Mouse (Mus musculus) CH12.LX (cell line): Measurements from ENCODE around the gene Aars. TPM values are rescaled to one million over a fixed set of nuclear protein-coding genes. Genes with fewer than 3 reads are reported as not detected.

Experiments
- DNase-seq: peaks from one replicate; pipeline ENCODE4 v3.0.0-alpha.2; 2013; ENCODE audit errors: extremely low read depth
- H3K27ac ChIP-seq: 2 replicates; pipeline ENCODE4 v1.5.1; 2012; ENCODE audit warnings: low read depth, mild to moderate bottlenecking, control low read depth, moderate library complexity; ENCODE audit not compliant: insufficient read depth
- H3K27me3 ChIP-seq: replicated peaks from 2 replicates; pipeline ENCODE3; 2012; ENCODE audit warnings: inconsistent platforms
- H3K36me3 ChIP-seq, 2 experiments: replicated peaks in 1 of 2; 2 replicates each; pipeline versions ENCODE3 to v1.6.1; 2012; ENCODE audit warnings: inconsistent platforms in 1 of 2, low read length in 1 of 2, mild to moderate bottlenecking in 1 of 2, mixed read lengths in 1 of 2, moderate library complexity in 1 of 2; ENCODE audit not compliant: control insufficient read depth in 1 of 2, insufficient read depth in 1 of 2
- H3K4me1 ChIP-seq, 2 experiments: 2 replicates each; pipeline ENCODE4 v1.6.1; 2012; ENCODE audit warnings: inconsistent platforms in 1 of 2, moderate library complexity in 1 of 2; ENCODE audit not compliant: insufficient read depth in 2 of 2, control insufficient read depth in 1 of 2
- H3K4me2 ChIP-seq: 2 replicates; pipeline ENCODE4 v1.6.1; 2012; ENCODE audit warnings: low read depth, mild to moderate bottlenecking, control low read depth; ENCODE audit not compliant: poor library complexity, insufficient read depth, severe bottlenecking
- H3K4me3 ChIP-seq, 3 experiments: fragments of 150-350 bp in 1 of 3; sonication (generic) in 1 of 3; replicated peaks in 1 of 3; 2 replicates each; pipeline versions ENCODE3 to v1.5.1; 2011 to 2012; ENCODE audit warnings: low read depth in 2 of 3, low read length in 2 of 3, mild to moderate bottlenecking in 2 of 3, moderate library complexity in 2 of 3, control low read depth in 1 of 3, improper control_type of control experiment in 1 of 3, inconsistent platforms in 1 of 3, mixed read lengths in 1 of 3; ENCODE audit not compliant: poor library complexity in 1 of 3
- H3K79me2 ChIP-seq: replicated peaks from 2 replicates; pipeline ENCODE4 v1.6.1; 2012; ENCODE audit warnings: mild to moderate bottlenecking, moderate library complexity; ENCODE audit not compliant: control insufficient read depth, poor library complexity, insufficient read depth, severe bottlenecking; ENCODE audit errors: extremely low read depth
- H3K9ac ChIP-seq: 2 replicates; pipeline ENCODE4 v1.6.1; 2012; ENCODE audit warnings: low read depth, mild to moderate bottlenecking, control low read depth, moderate library complexity; ENCODE audit not compliant: insufficient read depth
- H3K9me3 ChIP-seq: replicated peaks from 2 replicates; pipeline ENCODE3; 2012; ENCODE audit warnings: low read length, inconsistent platforms, mixed read lengths
- BHLHE40 ChIP-seq: IDR thresholded peaks from 2 replicates; pipeline ENCODE4 v1.6.1; 2011; ENCODE audit warnings: mild to moderate bottlenecking, low read depth, low read length, improper control_type of control experiment
- CHD1 ChIP-seq: IDR thresholded peaks from 2 replicates; pipeline ENCODE4 v1.6.1; 2012; ENCODE audit warnings: low read depth, low read length, improper control_type of control experiment, inconsistent platforms
- CTCF ChIP-seq, 2 experiments: IDR thresholded peaks in 1 of 2; conservative IDR thresholded peaks in 1 of 2; 2 replicates each; pipeline ENCODE4 v1.5.1; 2011 to 2012; ENCODE audit warnings: low read depth in 2 of 2, low read length in 2 of 2, improper control_type of control experiment in 1 of 2, inconsistent platforms in 1 of 2, mild to moderate bottlenecking in 1 of 2, moderate library complexity in 1 of 2
- EP300 ChIP-seq: IDR thresholded peaks from 2 replicates; pipeline ENCODE4 v1.6.1; 2011; ENCODE audit warnings: low read length, improper control_type of control experiment
- GABPA ChIP-seq: IDR thresholded peaks from 2 replicates; pipeline ENCODE4 v1.6.1; 2012; ENCODE audit warnings: low read depth, low read length, improper control_type of control experiment, inconsistent platforms; ENCODE audit not compliant: insufficient replicate concordance
- HCFC1 ChIP-seq: IDR thresholded peaks from 2 replicates; pipeline ENCODE4 v1.6.1; 2012; ENCODE audit warnings: low read depth, mild to moderate bottlenecking, inconsistent platforms, low read length, improper control_type of control experiment
- JUND ChIP-seq: conservative IDR thresholded peaks from 2 replicates; pipeline ENCODE4 v1.6.1; 2011; ENCODE audit warnings: low read depth, low read length, improper control_type of control experiment
- MAX ChIP-seq: IDR thresholded peaks from 2 replicates; pipeline ENCODE4 v1.6.1; 2011; ENCODE audit warnings: low read length, improper control_type of control experiment
- MEF2A ChIP-seq: IDR thresholded peaks from 2 replicates; pipeline ENCODE4 v1.6.1; 2014; ENCODE audit warnings: low read depth, mild to moderate bottlenecking, inconsistent platforms, low read length, improper control_type of control experiment, borderline replicate concordance
- PAX5 ChIP-seq: IDR thresholded peaks from 2 replicates; pipeline ENCODE4 v1.6.1; 2012; ENCODE audit warnings: low read length, inconsistent platforms, mixed read lengths
- RAD21 ChIP-seq: IDR thresholded peaks from 2 replicates; pipeline ENCODE4 v1.6.1; 2011; ENCODE audit warnings: low read depth, mild to moderate bottlenecking, low read length, improper control_type of control experiment, moderate library complexity
- SIN3A ChIP-seq: IDR thresholded peaks from 2 replicates; pipeline ENCODE4 v1.6.1; 2012; ENCODE audit warnings: low read length, improper control_type of control experiment, inconsistent platforms
- TBP ChIP-seq: conservative IDR thresholded peaks from 2 replicates; pipeline ENCODE4 v1.6.1; 2011; ENCODE audit warnings: low read depth, low read length, improper control_type of control experiment
- UBTF ChIP-seq: IDR thresholded peaks from 2 replicates; pipeline ENCODE4 v1.6.1; 2012; ENCODE audit warnings: low read depth, mild to moderate bottlenecking, inconsistent platforms, low read length, improper control_type of control experiment, moderate library complexity
- USF2 ChIP-seq: conservative IDR thresholded peaks from 2 replicates; pipeline ENCODE4 v1.6.1; 2011; ENCODE audit warnings: low read depth, low read length, improper control_type of control experiment
- ZC3H11A ChIP-seq: IDR thresholded peaks from 2 replicates; pipeline ENCODE4 v1.6.1; 2012; ENCODE audit warnings: low read depth, mild to moderate bottlenecking, inconsistent platforms, low read length, improper control_type of control experiment
- ZKSCAN1 ChIP-seq: IDR thresholded peaks from 2 replicates; pipeline ENCODE4 v1.6.1; 2012; ENCODE audit warnings: low read depth, inconsistent platforms, low read length, improper control_type of control experiment, borderline replicate concordance
- dilution Hi-C: fragments of 300-500 bp; cut with MboI; formaldehyde crosslinking; loops from 2 replicates; pipeline ENCODE4 v1.14.3; 2020; ENCODE audit warnings: low sequenced_read_pairs; ENCODE audit not compliant: extremely low pct_unique_long_range_greater_than_20kb, extremely low pct_ligation_motif_present
- in situ Hi-C: fragments of 300-500 bp; cut with MboI; formaldehyde crosslinking; loops from 3 replicates; pipeline ENCODE4 v1.14.3; 2019; ENCODE audit warnings: low sequenced_read_pairs, low pct_ligation_motif_present, low pct_unique_long_range_greater_than_20kb, mixed read lengths
- polyA plus RNA-seq: library from polyadenylated mRNA; unstranded; fragments of >175 nt; gene quantifications from 2 replicates; pipeline ENCODE4 v1.2.1, GENCODE M21; 2012; ENCODE audit warnings: low read depth; ENCODE audit not compliant: insufficient read length
- total RNA-seq, 2 experiments: library from RNA; depleted of rRNA; stranded (reverse); fragments of 300-350 nt in 1 of 2; fragments of >200 nt in 1 of 2; gene quantifications; 2 replicates each; pipeline ENCODE4 v1.2.3; 2012 to 2014

Gene Aars
- total and polyA plus RNA-seq, 3 experiments = 81.9 to 142 (median 130) TPM

DNA sequence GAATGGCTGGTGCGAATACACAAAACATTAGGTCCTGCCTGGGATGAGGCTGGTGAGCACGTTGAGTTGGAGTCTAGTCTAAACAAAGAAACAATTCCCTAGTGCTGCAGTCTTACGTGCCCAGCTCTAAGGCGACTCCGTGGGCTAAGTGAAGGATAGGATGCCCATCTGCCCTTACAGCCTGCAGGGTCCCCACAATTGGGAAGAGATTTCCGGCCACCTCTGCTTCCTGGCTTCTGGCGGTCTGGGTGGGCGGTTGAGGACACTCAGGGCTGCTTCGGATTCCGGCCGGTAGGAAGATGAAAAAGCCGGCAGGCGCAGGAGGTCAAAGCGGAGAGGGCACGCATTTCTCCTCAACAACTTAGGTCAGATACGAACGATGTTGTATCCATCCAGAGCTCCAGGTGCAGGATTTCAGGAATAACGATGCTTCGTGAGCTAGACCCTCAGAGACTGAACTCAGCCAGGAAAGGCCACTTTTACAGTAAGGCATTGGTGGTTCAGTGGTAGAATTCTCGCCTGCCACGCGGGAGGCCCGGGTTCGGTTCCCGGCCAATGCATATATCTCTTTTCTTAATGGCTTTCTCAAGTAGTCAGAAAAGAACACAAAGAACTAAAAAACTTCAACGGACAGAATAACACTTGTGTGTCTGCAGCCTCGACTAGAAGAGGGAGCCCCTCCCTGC lies 29.3 kb downstream of the Aars start (continued):
- TF ChIP-seq USF2 (no peak), BHLHE40 (no peak), EP300 (no peak), CTCF (conservative IDR thresholded peaks at IDR 0.05 in 1 of 2, IDR thresholded peaks at IDR 0.05 in 1 of 2; ENCODE audit: low read depth in 2 of 2, low read length in 2 of 2) (no peak), PAX5 (no peak), ZKSCAN1 (no peak), CHD1 (no peak), MEF2A (peak; percentile 12; the same call in 1 of the 2 replicates), GABPA (no peak), UBTF (no peak)

DNA sequence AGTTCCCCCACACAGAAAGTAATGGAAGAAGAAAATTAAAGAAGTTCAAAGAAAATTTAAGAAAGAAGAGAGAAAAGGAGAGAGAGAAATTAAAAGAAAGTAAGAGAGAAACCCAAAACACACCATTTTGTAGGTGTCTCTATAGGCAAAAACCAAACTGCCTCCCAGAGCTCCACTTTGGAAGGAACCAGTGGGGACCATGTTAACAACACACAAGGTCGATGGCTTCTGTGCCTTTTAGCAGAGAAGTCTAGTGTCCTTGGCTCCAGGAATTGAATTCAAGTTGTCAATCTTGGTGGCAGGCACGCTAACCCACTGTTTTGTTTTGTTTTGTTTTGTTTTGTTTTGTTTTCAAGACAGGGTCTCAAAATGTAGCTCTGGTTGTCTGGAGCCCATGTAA lies 29.9 kb downstream of the Aars start:
- no peak overlapping the region for H3K27ac ChIP-seq
- H3K79me2 ChIP-seq = 0 out of 2 replicates have a peak, but pooled peaks cover under 1% of the 10 kb centered on the region
- H3K4me2 ChIP-seq = peak overlapping the region; percentile 81
- TF ChIP-seq SIN3A (0 out of 2 replicates have a peak, but pooled peaks have one; percentile 44), RAD21 (no peak), ZC3H11A (no peak), HCFC1 (no peak), JUND (no peak), MAX (no peak)
- dilution Hi-C loops = no loop called here
- DNase-seq = no peak
- peaks cover 3 to 8% of the 10 kb centered on the region in 2 experiments for H3K36me3 ChIP-seq
- H3K4me3 ChIP-seq = peak overlapping the region in 1 of 3 experiments; percentile 11
- in situ Hi-C loops = no loop called here
- no peaks in the 10 kb centered on the region for H3K9me3 ChIP-seq
- H3K4me1 ChIP-seq = peaks cover 4 to 21% of the 10 kb centered on the region in 2 experiments
- peaks cover 29% of the 10 kb centered on the region for H3K27me3 ChIP-seq
- no peak overlapping the region for H3K9ac ChIP-seq

DNA sequence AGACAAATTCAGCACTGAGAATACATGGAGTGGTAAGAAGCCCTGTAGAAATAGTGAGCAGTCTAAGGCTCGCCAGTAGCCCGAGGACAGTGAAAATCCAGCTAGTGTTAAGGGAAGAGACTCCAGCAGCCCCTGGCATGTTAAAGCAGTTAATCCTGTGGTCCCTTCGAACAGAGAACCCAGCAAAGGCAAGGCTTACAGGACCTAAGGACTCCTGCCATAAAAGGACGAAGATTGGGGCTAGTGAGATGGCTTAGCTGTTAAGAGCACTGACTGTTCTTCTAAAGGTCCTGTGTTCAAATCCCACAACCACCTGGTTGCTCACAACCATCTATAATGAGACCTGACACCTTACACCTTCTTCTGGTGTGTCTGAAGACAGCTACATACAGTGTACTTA lies 33.4 kb downstream of the Aars start:
- peaks cover 39% of the 10 kb centered on the region for H3K27me3 ChIP-seq
- H3K4me1 ChIP-seq = peaks cover 0 to 3% of the 10 kb centered on the region in 2 experiments; a peak in 2 of 4 replicates
- no peaks in the 10 kb centered on the region for H3K9me3 ChIP-seq
- no peak overlapping the region for H3K9ac ChIP-seq
- no peak for TF ChIP-seq USF2
- 0 out of 2 replicates have a peak, but pooled peaks have one; percentile 43 for TF ChIP-seq TBP
- no peaks in the 10 kb centered on the region for H3K79me2 ChIP-seq
- H3K4me3 ChIP-seq = no peak overlapping the region
- H3K36me3 ChIP-seq = no peaks in the 10 kb centered on the region
- dilution Hi-C loops = no loop called here
- no peak overlapping the region for H3K4me2 ChIP-seq
- in situ Hi-C loops = no loop called here
- no peak for DNase-seq
- H3K27ac ChIP-seq = no peak overlapping the region
